Mouse (Mus musculus) hindbrain, embryonic 10.5 days (tissue): ENCODE data around the gene Corin. TPM values are rescaled to one million over a fixed set of nuclear protein-coding genes. Genes with fewer than 3 reads are reported as not detected.

Source experiments
- DNase-seq: peaks from one replicate; pipeline ENCODE4 v3.0.0-alpha.2; 2017; ENCODE audit warnings: low spot score
- H3K27ac ChIP-seq: fragments of 300-500 bp; sonication (generic); 2 replicates; pipeline ENCODE4 v1.5.1; 2016; ENCODE audit warnings: mild to moderate bottlenecking, moderate library complexity
- H3K27me3 ChIP-seq: fragments of 300-500 bp; sonication (generic); 2 replicates; pipeline ENCODE4 v1.6.1; 2016; ENCODE audit warnings: mild to moderate bottlenecking; ENCODE audit not compliant: poor library complexity, insufficient read depth, severe bottlenecking
- H3K36me3 ChIP-seq: fragments of 300-500 bp; sonication (generic); 2 replicates; pipeline ENCODE4 v1.6.1; 2016; ENCODE audit warnings: mild to moderate bottlenecking, moderate library complexity
- H3K4me1 ChIP-seq: fragments of 300-500 bp; sonication (generic); replicated peaks from 2 replicates; pipeline ENCODE4 v1.6.1; 2016; ENCODE audit warnings: mild to moderate bottlenecking
- H3K4me3 ChIP-seq: fragments of 300-500 bp; sonication (generic); 2 replicates; pipeline ENCODE4 v1.5.1; 2016; ENCODE audit warnings: mild to moderate bottlenecking, moderate library complexity
- H3K9me3 ChIP-seq: fragments of 300-500 bp; sonication (generic); 2 replicates; pipeline ENCODE4 v1.6.1; 2016; ENCODE audit warnings: mild to moderate bottlenecking, moderate library complexity
- WGBS: fragments of 180-500 bp; shearing (Covaris S2); methylation state at CpG from one replicate; pipeline ENCODE4 v1.1.7; 2016; 5-methylcytosine and 5-hydroxymethylcytosine counted together
- polyA plus RNA-seq: library from polyadenylated mRNA; unstranded; fragments of >200 nt; fragmentation: Nextera tagmentation; extraction: Ambion mirVana; gene quantifications from 2 replicates; pipeline ENCODE4 v1.2.1, GENCODE M21; 2016

Gene Corin
- polyA plus RNA-seq, 1 experiment from 2014 or later = 7.8 TPM

DNA sequence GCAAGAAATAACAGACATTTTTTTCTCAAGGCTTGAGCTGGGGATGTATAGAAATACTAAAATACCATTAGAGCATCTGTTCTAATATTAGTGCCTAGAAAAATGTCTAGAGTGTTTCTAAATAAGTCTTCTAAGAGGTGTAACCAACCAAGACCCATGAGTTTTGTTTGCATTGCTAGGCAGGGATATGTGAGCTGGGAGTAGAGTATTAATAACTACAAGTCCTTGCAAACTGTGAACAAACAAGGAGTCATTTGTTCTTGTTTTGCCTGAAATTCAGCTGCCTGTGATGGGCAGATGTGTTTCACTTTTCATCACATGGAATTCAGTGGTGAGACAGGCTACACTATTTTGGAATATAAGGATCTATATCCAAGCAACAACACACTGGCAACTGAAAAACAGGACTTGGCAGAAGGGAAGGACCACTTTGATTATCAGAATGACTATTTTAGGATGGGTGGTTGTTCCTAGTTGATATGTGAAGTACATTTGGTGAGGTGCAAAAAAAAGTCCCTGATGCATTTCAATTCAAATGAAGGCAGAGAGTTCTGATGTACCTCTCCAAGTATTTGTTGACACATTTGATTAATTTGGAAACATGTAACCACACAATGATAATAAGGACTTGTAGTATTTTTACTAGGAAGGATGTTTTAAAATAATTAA lies 78.8 kb downstream of the Corin start:
- Histone ChIP-seq H3K4me1 (no peaks in the 10 kb centered on the region), H3K27me3 (no peaks in the 10 kb centered on the region), H3K36me3 (no peaks in the 10 kb centered on the region), H3K4me3 (no peak overlapping the region), H3K9me3 (no peaks in the 10 kb centered on the region), H3K27ac (no peak overlapping the region)
- no peak for DNase-seq

GRCm38 (mm10) chr5:72411874-72412329 lies 92.4 kb downstream of the Corin start:
- peak; percentile 23 for DNase-seq
- Histone ChIP-seq H3K27ac (no peak overlapping the region), H3K4me3 (no peak overlapping the region), H3K9me3 (no peaks in the 10 kb centered on the region), H3K27me3 (no peaks in the 10 kb centered on the region), H3K36me3 (no peaks in the 10 kb centered on the region), H3K4me1 (peaks cover 8% of the 10 kb centered on the region; the same call in 1 of the 2 replicates)
- 38% methylated on average over 10 of the region's 10 CpGs for WGBS

DNA sequence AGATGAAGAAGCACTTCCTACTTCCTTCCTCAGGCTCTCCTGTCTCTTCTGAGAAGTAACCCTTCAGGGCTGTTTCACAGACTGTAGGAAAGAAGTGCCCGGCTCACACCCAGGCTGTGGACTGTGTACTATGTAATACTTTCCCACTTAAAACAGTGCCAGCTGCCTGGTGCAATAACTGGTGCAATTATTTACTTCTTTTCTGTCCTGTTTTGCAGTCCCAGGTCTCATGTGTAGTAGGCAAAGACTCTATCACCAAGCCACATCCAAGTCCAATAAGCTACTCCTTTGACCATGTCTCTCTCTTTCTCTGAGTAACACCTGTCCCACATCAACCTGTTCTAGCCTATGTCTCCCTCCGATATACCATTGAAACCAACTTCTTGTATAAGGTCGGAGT lies 93.4 kb downstream of the Corin start:
- no peak overlapping the region for H3K4me3 ChIP-seq
- H3K36me3 ChIP-seq = no peaks in the 10 kb centered on the region
- no peaks in the 10 kb centered on the region for H3K27me3 ChIP-seq
- no peak overlapping the region for H3K27ac ChIP-seq
- DNase-seq = no peak
- WGBS = 96% methylated on average over 3 of the region's 3 CpGs
- H3K9me3 ChIP-seq = no peaks in the 10 kb centered on the region
- peaks cover 8% of the 10 kb centered on the region; the same call in 1 of the 2 replicates for H3K4me1 ChIP-seq

DNA sequence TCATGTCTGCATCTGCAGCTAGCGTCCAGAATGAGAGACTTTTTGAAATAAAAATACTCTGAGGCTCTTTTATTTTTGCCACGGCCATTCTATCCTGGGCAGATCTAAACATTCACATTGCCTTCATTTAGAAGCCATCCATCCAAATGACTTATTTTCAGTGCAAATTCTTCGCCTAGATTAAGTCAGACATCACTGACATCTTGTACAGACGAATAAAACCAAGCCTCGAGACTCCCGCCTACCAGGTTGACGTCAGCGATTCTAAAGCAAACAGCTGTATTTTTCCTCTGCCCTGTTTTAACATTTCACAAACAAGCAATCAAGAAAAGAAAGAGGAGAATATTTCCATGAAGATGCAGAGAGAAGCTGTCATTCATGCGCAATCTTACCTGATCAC lies 100.9 kb downstream of the Corin start:
- WGBS = 82% methylated on average over 9 of the region's 9 CpGs
- no peak overlapping the region for H3K27ac ChIP-seq

GRCm38 (mm10) chr5:72402913-72403312 lies 101.4 kb downstream of the Corin start:
- Histone ChIP-seq H3K4me1 (peaks cover 6% of the 10 kb centered on the region), H3K27ac (no peak overlapping the region), H3K9me3 (no peaks in the 10 kb centered on the region), H3K4me3 (no peak overlapping the region), H3K36me3 (no peaks in the 10 kb centered on the region), H3K27me3 (no peaks in the 10 kb centered on the region)
- DNase-seq = peak; percentile 17
- WGBS = 73% methylated on average over 5 of the region's 5 CpGs

More for the DNA sequence above, 100.9 kb downstream of the Corin start:
- no peak for DNase-seq
- Histone ChIP-seq H3K9me3 (no peaks in the 10 kb centered on the region), H3K36me3 (no peaks in the 10 kb centered on the region), H3K4me3 (no peak overlapping the region), H3K4me1 (peaks cover 6% of the 10 kb centered on the region), H3K27me3 (no peaks in the 10 kb centered on the region)

GRCm38 (mm10) chr5:72401778-72402177 lies 102.5 kb downstream of the Corin start:
- DNase-seq = no peak
- peak overlapping the region; percentile 31; the same call in 1 of the 2 replicates for H3K27ac ChIP-seq
- 61% methylated on average over 10 of the region's 10 CpGs for WGBS
- peaks cover 6% of the 10 kb centered on the region for H3K4me1 ChIP-seq
- H3K9me3 ChIP-seq = no peaks in the 10 kb centered on the region
- H3K4me3 ChIP-seq = no peak overlapping the region
- H3K36me3 ChIP-seq = no peaks in the 10 kb centered on the region
- H3K27me3 ChIP-seq = no peaks in the 10 kb centered on the region

GRCm38 (mm10) chr5:72401251-72401650 lies 103.0 kb downstream of the Corin start:
- Histone ChIP-seq H3K4me1 (peaks cover 9% of the 10 kb centered on the region), H3K4me3 (no peak overlapping the region), H3K9me3 (no peaks in the 10 kb centered on the region), H3K27me3 (no peaks in the 10 kb centered on the region), H3K36me3 (no peaks in the 10 kb centered on the region), H3K27ac (no peak overlapping the region)
- DNase-seq = no peak
- WGBS = 87% methylated on average over 3 of the region's 3 CpGs

- no peak for DNase-seq
- H3K4me3 ChIP-seq = no peak overlapping the region
- no peaks in the 10 kb centered on the region for H3K9me3 ChIP-seq
These were observed 122.1 kb downstream of the Corin start for GRCm38 (mm10) chr5:72382148-72382547.

DNA sequence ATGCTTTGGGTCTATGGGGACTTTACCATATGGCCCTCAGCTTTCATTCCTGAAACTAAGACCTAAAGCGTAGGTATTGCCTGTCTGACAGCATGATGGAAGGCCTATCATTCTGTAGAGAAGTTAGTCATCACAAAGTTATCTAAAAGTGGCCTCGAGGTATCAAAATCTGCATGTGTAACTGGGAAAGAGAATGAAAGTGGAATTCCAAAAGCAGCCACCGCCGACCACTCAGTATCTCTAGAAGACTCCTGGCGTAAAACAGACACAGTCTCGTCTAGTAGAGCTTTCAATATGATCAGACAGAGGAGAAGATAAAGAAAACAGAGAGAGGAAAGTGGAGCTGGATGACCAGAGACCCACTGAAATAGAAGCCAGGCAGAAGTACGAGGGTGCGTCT lies 123.7 kb downstream of the Corin start:
- H3K4me1 ChIP-seq = no peaks in the 10 kb centered on the region
- no peaks in the 10 kb centered on the region for H3K27me3 ChIP-seq
- no peaks in the 10 kb centered on the region for H3K9me3 ChIP-seq
- H3K27ac ChIP-seq = no peak overlapping the region
- H3K4me3 ChIP-seq = no peak overlapping the region
- no peaks in the 10 kb centered on the region for H3K36me3 ChIP-seq
- DNase-seq = no peak
- WGBS = 76% methylated on average over 8 of the region's 8 CpGs

More at GRCm38 (mm10) chr5:72382148-72382547, 122.1 kb downstream of the Corin start:
- no peaks in the 10 kb centered on the region for H3K4me1 ChIP-seq
- H3K27me3 ChIP-seq = no peaks in the 10 kb centered on the region
- H3K27ac ChIP-seq = no peak overlapping the region
- 68% methylated on average over 1 of the region's 1 CpGs for WGBS
- H3K36me3 ChIP-seq = no peaks in the 10 kb centered on the region

GRCm38 (mm10) chr5:72368004-72368403 lies 136.3 kb downstream of the Corin start:
- Histone ChIP-seq H3K4me3 (no peak overlapping the region), H3K4me1 (0 out of 2 replicates have a peak, but pooled peaks cover 4% of the 10 kb centered on the region), H3K27me3 (no peaks in the 10 kb centered on the region), H3K9me3 (no peaks in the 10 kb centered on the region), H3K36me3 (no peaks in the 10 kb centered on the region), H3K27ac (no peak overlapping the region)
- DNase-seq = no peak
- WGBS = 81% methylated on average over 3 of the region's 3 CpGs

GRCm38 (mm10) chr5:72365801-72366200 lies 138.5 kb downstream of the Corin start:
- Histone ChIP-seq H3K27me3 (no peaks in the 10 kb centered on the region), H3K9me3 (no peaks in the 10 kb centered on the region), H3K4me3 (no peak overlapping the region), H3K36me3 (no peaks in the 10 kb centered on the region), H3K4me1 (0 out of 2 replicates have a peak, but pooled peaks cover 4% of the 10 kb centered on the region), H3K27ac (no peak overlapping the region)
- WGBS = 70% methylated on average over 4 of the region's 4 CpGs
- no peak for DNase-seq

DNA sequence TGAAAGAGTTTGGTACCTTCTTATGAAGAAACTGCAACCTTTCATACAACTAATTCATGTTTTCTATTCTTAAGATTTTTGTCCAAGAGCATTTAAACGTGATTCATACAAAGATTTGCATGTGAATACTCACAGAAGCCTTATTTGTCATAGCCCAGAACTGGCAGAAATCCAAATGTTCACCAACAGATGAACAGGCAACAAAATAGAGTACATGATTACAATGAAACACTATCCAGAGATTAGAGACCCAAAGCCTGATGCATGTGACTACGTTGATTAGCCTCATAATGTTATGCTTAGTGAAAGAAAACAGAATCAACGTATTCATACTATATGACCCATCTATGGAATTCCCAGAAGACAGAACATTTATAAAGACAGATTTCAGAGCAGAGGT lies 140.4 kb downstream of the Corin start:
- Histone ChIP-seq H3K4me3 (no peak overlapping the region), H3K36me3 (no peaks in the 10 kb centered on the region), H3K9me3 (no peaks in the 10 kb centered on the region), H3K4me1 (0 out of 2 replicates have a peak, but pooled peaks cover 4% of the 10 kb centered on the region), H3K27me3 (no peaks in the 10 kb centered on the region), H3K27ac (no peak overlapping the region)
- DNase-seq = no peak
- 83% methylated on average over 3 of the region's 3 CpGs for WGBS

DNA sequence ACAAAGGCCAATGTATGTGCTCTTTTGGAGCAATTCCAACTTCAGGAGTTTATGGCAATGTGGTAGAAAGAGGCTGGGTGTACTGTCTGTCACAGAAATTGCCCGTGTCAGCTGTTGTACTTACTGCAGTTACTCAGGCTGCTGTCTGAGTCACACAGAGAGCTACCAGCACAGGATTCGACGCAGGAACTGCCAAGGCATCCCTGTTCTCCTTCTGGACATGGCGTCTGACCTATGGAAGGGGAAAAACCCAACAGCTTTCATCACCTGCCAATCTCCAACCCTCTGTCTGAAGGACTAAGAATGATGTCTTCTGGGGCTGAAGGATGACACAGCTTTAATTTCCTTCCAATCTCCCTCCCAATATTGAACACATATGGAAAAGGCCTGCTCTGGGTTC lies 150.5 kb downstream of the Corin start:
- 83% methylated on average over 4 of the region's 4 CpGs for WGBS
- Histone ChIP-seq H3K36me3 (no peaks in the 10 kb centered on the region), H3K27me3 (no peaks in the 10 kb centered on the region), H3K4me1 (no peaks in the 10 kb centered on the region), H3K9me3 (no peaks in the 10 kb centered on the region), H3K27ac (no peak overlapping the region), H3K4me3 (no peak overlapping the region)
- DNase-seq = no peak
